Mouse (Mus musculus): ENCODE measurements around the gene Pf4. TPM values are rescaled to one million over a fixed set of nuclear protein-coding genes. Genes with fewer than 3 reads are reported as not detected.
A peak's percentile ranks its signal among the peaks of the same experiment; 100 is the strongest.

The Pf4 gene
- polyA plus RNA-seq, 1 experiment from 2014 or later, result 46.5 TPM

GRCm38 (mm10) chr5:90763912-90764665, 8.1 kb upstream of the Pf4 start:
- ATAC-seq (ENCODE audit: low FRiP score, low read depth), result no peak
- peaks cover 32% of the 10 kb centered on the region for H3K27me3 ChIP-seq
- H3K4me2 ChIP-seq (replicated peaks), result no peak overlapping the region
- H3K27ac ChIP-seq, result no peak overlapping the region
- 63% methylated on average over 12 of the region's 12 CpGs for WGBS
- no peaks in the 10 kb centered on the region for H3K9me3 ChIP-seq
- H3K4me3 ChIP-seq, result no peak overlapping the region
- no peaks in the 10 kb centered on the region for H3K36me3 ChIP-seq
- H3K9ac ChIP-seq, result no peak overlapping the region
- H3K4me1 ChIP-seq, result peaks cover 6% of the 10 kb centered on the region

- ATAC-seq (ENCODE audit: low FRiP score, low read depth), result no peak
- no peak overlapping the region for H3K27ac ChIP-seq
- H3K4me2 ChIP-seq (replicated peaks), result no peak overlapping the region
- peaks cover 2% of the 10 kb centered on the region; the same call in 1 of the 2 replicates for H3K4me1 ChIP-seq
- H3K9ac ChIP-seq, result no peak overlapping the region
- H3K9me3 ChIP-seq, result no peaks in the 10 kb centered on the region
- WGBS, result 55% methylated on average over 8 of the region's 8 CpGs
- H3K27me3 ChIP-seq, result peaks cover 23% of the 10 kb centered on the region
- H3K4me3 ChIP-seq, result no peak overlapping the region
- no peaks in the 10 kb centered on the region for H3K36me3 ChIP-seq
Measured at GRCm38 (mm10) chr5:90765821-90766606, 6.2 kb upstream of the Pf4 start.

DNA sequence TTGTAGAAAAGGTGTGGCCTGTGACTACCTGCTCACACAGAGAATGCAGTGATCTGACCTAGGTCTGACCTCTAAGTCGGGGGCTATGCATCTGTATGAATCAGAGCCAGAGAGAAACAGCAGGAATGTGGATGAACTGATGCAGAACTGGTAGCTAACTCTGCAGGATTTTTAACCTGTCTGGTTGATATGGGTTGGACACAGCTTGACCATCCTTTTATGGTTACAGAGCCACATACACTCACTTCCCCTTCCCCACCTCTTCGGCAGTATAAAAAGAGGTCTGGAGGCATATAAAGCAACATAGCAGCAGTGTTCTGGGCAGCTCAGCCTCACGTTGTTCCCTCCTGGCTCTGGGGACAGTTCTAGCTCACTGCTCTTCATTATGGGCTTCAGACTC, 4.0 kb upstream of the Pf4 start, which contains the start of gene Ppbp:
Ppbp (plus strand) TSS at position 301 of the 400 bp plus-strand sequence.
- Histone ChIP-seq H3K27me3 (peaks cover 22% of the 10 kb centered on the region), H3K4me3 (no peak within 1 kb of the TSS), H3K4me2 (replicated peaks) (no peak within 1 kb of the TSS), H3K36me3 (no peaks in the 10 kb centered on the region), H3K27ac (no peak within 1 kb of the TSS), H3K9me3 (no peaks in the 10 kb centered on the region), H3K9ac (no peak within 1 kb of the TSS), H3K4me1 (peaks cover 6% of the 10 kb centered on the region; the same call in 1 of the 2 replicates)
- no peak for ATAC-seq (ENCODE audit: low FRiP score, low read depth)
- 52% methylated on average over 3 of the region's 3 CpGs for WGBS

- H3K27ac ChIP-seq, result no peak overlapping the region
- H3K9me3 ChIP-seq, result no peaks in the 10 kb centered on the region
- H3K4me2 ChIP-seq (replicated peaks), result no peak overlapping the region
- peaks cover 6% of the 10 kb centered on the region; the same call in 1 of the 2 replicates for H3K4me1 ChIP-seq
- ATAC-seq (ENCODE audit: low FRiP score, low read depth), result no peak
- WGBS, result 60% methylated on average over 3 of the region's 3 CpGs
- H3K4me3 ChIP-seq, result no peak overlapping the region
- no peak overlapping the region for H3K9ac ChIP-seq
- H3K27me3 ChIP-seq, result peaks cover 16% of the 10 kb centered on the region
- H3K36me3 ChIP-seq, result no peaks in the 10 kb centered on the region
Measured at GRCm38 (mm10) chr5:90771369-90771768, 866 bp upstream of the Pf4 start.

- H3K9ac ChIP-seq, result no peak overlapping the region
- H3K4me2 ChIP-seq (replicated peaks), result no peak overlapping the region
- H3K4me1 ChIP-seq, result peaks cover 6% of the 10 kb centered on the region; the same call in 1 of the 2 replicates
- no peaks in the 10 kb centered on the region for H3K36me3 ChIP-seq
- H3K27me3 ChIP-seq, result 0 out of 2 replicates have a peak, but pooled peaks cover 4% of the 10 kb centered on the region
- H3K9me3 ChIP-seq, result no peaks in the 10 kb centered on the region
- H3K4me3 ChIP-seq, result no peak overlapping the region
- no peak overlapping the region for H3K27ac ChIP-seq
- ATAC-seq (ENCODE audit: low FRiP score, low read depth), result no peak
- whole genome bisulfite sequencing, result 88% methylated on average over 5 of the region's 5 CpGs
Measured at GRCm38 (mm10) chr5:90775562-90775961, 3.3 kb downstream of the Pf4 start.

DNA sequence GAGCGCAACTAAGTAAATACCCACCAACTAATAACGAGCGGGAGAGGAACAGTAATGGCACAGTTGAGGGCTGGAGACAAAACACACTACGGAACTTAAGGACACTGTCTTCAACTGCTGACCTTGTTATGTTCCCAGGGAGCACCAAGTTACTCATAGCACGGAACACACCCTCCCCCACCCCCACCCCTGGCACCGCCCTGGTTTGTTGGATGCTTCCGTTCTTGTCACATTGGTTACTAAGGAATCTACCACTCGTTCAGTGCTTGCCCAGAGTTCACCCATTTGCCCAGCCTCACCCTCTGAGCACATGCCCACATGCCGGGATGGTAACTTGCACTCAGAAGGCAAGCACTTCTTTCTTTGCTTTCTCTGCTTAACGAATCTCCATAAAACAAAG, 5.4 kb downstream of the Pf4 start:
- Histone ChIP-seq H3K27me3 (0 out of 2 replicates have a peak, but pooled peaks cover 3% of the 10 kb centered on the region), H3K9me3 (no peaks in the 10 kb centered on the region), H3K27ac (no peak overlapping the region), H3K4me3 (no peak overlapping the region), H3K36me3 (no peaks in the 10 kb centered on the region), H3K4me1 (no peaks in the 10 kb centered on the region), H3K4me2 (replicated peaks) (no peak overlapping the region), H3K9ac (no peak overlapping the region)
- 74% methylated on average over 10 of the region's 10 CpGs for WGBS
- no peak for ATAC-seq (ENCODE audit: low FRiP score, low read depth)

DNA sequence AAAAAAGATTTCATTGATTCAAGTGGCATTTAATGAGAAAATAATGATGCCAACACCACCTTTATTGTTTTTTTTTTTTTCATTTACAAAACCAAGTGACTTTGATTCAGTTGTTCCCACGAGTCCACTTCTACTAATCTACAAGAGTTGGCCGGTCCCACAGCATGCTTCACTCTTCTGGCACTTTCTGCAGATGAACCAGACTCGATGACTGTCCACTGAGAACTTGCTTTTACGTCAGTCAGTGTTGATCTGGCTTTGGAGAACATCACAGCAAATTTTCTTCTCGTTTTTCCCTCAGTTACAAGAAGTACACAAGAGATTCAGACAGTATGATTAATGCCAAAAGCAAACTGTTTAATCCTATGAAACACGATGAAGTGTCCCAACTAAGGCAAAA, 6.6 kb downstream of the Pf4 start:
- Histone ChIP-seq H3K27ac (no peak overlapping the region), H3K4me2 (replicated peaks) (no peak overlapping the region), H3K36me3 (no peaks in the 10 kb centered on the region), H3K9ac (no peak overlapping the region), H3K9me3 (no peaks in the 10 kb centered on the region), H3K4me1 (no peaks in the 10 kb centered on the region), H3K27me3 (no peaks in the 10 kb centered on the region), H3K4me3 (no peak overlapping the region)
- ATAC-seq (ENCODE audit: low FRiP score, low read depth), result no peak
- WGBS, result 72% methylated on average over 6 of the region's 6 CpGs

- Histone ChIP-seq H3K4me3 (no peak overlapping the region), H3K27me3 (peaks cover 8% of the 10 kb centered on the region), H3K4me1 (peaks cover 4% of the 10 kb centered on the region; the same call in 1 of the 2 replicates), H3K4me2 (replicated peaks) (no peak overlapping the region), H3K9me3 (no peaks in the 10 kb centered on the region), H3K27ac (no peak overlapping the region), H3K36me3 (no peaks in the 10 kb centered on the region), H3K9ac (no peak overlapping the region)
- ATAC-seq (ENCODE audit: low FRiP score, low read depth), result no peak
- 82% methylated on average over 3 of the region's 3 CpGs for WGBS
Measured at GRCm38 (mm10) chr5:90783697-90784096, 11.5 kb downstream of the Pf4 start.

- 15% methylated on average over 26 of the region's 26 CpGs for WGBS
- Histone ChIP-seq H3K4me3 (peak within 1 kb of the TSS; percentile 35), H3K27me3 (peaks cover 8% of the 10 kb centered on the region), H3K27ac (no peak within 1 kb of the TSS), H3K4me2 (replicated peaks) (peak within 1 kb of the TSS; percentile 67), H3K9ac (peak within 1 kb of the TSS; percentile 43; the same call in 1 of the 2 replicates), H3K36me3 (no peaks in the 10 kb centered on the region), H3K9me3 (no peaks in the 10 kb centered on the region), H3K4me1 (peaks cover 15% of the 10 kb centered on the region)
- ATAC-seq (ENCODE audit: low FRiP score, low read depth), result peak; percentile 57; the same call in 1 of the 2 replicates
Measured at GRCm38 (mm10) chr5:90785659-90786588, 13.7 kb downstream of the Pf4 start, which contains the start of gene Cxcl3. Gene Cxcl3, plus strand, starts transcription at chr5:90786103.

GRCm38 (mm10) chr5:90788114-90788513, 15.9 kb downstream of the Pf4 start:
- Histone ChIP-seq H3K36me3 (no peaks in the 10 kb centered on the region), H3K27ac (no peak overlapping the region), H3K4me2 (replicated peaks) (no peak overlapping the region), H3K27me3 (peaks cover 8% of the 10 kb centered on the region), H3K9ac (no peak overlapping the region), H3K9me3 (no peaks in the 10 kb centered on the region), H3K4me1 (peaks cover 15% of the 10 kb centered on the region), H3K4me3 (no peak overlapping the region)
- 71% methylated on average over 4 of the region's 4 CpGs for WGBS
- ATAC-seq (ENCODE audit: low FRiP score, low read depth), result no peak

- Histone ChIP-seq H3K9me3 (no peaks in the 10 kb centered on the region), H3K4me1 (peaks cover 19% of the 10 kb centered on the region), H3K27me3 (peaks cover 8% of the 10 kb centered on the region), H3K27ac (no peak overlapping the region), H3K4me3 (no peak overlapping the region; the same call in 1 of the 2 replicates), H3K4me2 (replicated peaks) (peak overlapping the region; percentile 40), H3K9ac (no peak overlapping the region), H3K36me3 (no peaks in the 10 kb centered on the region)
- 53% methylated on average over 11 of the region's 11 CpGs for WGBS
- ATAC-seq (ENCODE audit: low FRiP score, low read depth), result no peak
Measured at GRCm38 (mm10) chr5:90789306-90790073, 17.3 kb downstream of the Pf4 start.

Measured in limb, embryonic 13.5 days (tissue).